Mouse (Mus musculus) left cerebral cortex, postnatal 14 days (tissue): ENCODE data around the gene Ccnd3. TPM values are rescaled to one million over a fixed set of nuclear protein-coding genes. Genes with fewer than 3 reads are reported as not detected.
A peak's percentile ranks its signal among the peaks of the same experiment; 100 is the strongest.

ENCODE experiments used
- DNase-seq, 2 experiments: peaks; one replicate each; pipeline ENCODE4 v3.0.0; 2021 to 2022; ENCODE audit warnings: low spot score in 2 of 2, mixed read lengths in 1 of 2
- intact Hi-C: fragments of 180-260 bp; cut with DNase I; formaldehyde crosslinking; loops from one replicate; pipeline ENCODE4 v1.15.1; 2025
- total RNA-seq, 2 experiments: library from RNA; stranded (reverse); gene quantifications; 2 replicates each; pipeline ENCODE4 v1.2.3; 2021

Gene Ccnd3
- total RNA-seq, 2 experiments from 2014 or later: 30.1 to 30.7 TPM

DNA sequence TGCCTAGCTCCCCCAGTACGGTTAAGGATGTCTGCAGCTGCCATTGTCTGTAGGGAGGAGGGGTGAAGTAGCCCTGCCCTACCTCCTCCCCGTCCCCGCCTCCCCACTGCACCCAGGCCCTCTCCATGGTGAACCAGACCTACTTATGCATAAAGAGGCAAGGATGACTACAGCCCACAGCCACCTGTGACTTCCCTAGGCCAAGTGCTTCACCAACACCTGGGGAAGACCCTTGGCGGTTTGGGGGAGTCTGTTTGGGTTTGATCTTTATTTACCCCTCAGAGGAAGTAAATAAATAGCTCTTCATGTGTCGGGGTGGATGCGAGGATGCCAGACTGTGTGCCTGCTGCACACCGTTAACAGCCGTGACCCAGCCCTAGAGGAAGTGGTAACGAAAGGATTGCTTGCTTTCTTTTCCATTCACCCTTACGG is 26.6 kb downstream of the Ccnd3 start:
- intact Hi-C loops: no loop called here
- DNase-seq: no peak

DNA sequence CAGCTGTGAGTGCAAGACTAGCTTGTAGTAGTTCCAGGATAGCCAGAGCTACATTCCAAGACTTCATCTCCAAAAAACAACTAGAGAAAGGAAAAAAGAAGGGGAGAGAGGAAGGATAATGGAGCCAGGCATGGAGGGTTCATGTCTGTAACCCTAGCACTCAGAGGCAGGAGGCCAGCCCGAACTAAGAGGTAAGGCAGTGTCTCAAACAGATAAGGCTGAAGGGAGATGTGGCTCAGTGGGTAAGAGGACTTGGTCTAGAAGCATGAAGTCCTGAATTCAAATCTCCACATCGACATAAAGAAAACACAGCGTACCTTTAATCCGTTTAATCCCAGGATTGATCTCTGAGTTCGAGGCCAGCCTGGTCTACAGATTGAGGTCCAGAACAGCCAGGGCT is 27.5 kb downstream of the Ccnd3 start:
- intact Hi-C loops: no loop called here
- no peak for DNase-seq

DNA sequence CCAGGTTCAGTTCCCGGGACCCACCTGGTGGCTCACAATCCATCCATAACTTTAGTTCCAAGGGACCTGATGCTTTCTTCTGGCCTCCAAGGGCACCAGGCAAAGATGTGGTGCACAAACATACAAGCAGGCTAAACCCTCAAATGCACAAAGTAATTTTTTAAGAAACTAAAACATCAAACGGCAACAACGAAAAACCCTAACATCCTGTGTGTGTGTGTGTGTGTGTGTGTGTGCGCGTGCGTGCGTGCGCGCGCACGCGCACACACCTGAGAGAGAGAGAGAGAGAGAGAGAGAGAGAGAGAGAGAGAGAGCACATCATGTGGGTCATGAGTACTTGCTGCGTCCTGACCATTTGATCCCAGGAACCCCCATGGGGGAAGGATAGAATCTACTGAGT is 28.8 kb downstream of the Ccnd3 start:
- no peak for DNase-seq
- intact Hi-C loops: no loop called here

DNA sequence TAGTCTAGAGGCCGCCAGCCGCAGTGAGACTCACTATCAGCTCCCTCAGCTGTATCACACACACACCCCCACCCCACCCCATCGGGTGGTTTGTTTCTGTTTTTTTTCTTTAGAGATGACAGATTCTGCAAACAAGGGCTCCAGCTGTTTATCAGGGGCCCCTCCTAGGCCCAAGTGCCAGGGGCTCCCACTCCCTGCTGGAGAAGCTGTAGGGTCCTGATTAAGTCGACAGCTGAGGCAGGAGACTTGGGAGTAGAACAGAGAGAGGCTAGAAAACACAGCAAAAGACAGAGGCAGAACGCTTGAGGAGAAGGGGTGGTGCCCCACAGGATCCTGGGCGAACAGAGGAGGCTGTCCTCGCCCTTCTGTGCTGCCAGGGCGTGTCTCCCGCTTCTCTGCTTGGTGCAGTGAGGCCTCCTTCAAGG is 31.0 kb downstream of the Ccnd3 start:
- intact Hi-C loops: no loop called here
- no peak for DNase-seq

DNA sequence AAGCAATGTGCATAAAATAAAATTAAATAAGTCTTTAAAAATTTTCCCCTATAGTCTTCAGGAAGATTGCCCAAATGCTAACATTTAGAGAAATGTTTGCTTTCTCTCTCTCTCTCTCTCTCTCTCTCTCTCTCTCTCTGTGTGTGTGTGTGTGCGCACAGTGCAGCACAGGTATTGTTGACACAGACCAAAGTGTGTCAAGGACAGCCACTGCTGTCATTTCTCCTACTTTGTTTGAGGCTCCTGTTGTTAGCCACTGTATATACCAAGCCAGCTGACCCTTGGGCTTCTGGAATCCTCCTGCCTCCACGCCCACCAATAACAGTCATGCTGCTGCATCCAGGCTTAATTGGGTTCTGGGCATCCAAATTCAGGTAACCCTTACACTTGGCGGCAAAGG is 33.2 kb downstream of the Ccnd3 start:
- no peak for DNase-seq
- intact Hi-C loops: no loop called here

DNA sequence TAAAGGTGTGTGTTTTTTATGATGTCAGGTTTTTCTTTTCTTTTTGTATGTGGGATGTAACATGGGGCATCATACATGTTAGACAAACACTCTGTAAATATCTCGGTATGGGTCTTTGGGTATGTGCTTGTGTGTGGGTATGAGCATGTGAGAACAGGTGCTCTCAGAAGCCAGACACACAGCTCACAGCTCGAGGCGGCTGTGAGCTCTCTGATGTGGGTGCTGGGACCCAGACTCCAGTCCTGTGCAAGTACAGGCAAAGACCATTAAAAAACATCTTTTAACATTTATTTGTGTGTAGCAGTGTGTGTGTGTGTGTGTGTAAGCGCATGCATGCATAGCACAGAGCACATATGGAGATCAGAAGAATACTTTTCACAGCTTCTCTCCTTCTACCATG is 34.3 kb downstream of the Ccnd3 start:
- intact Hi-C loops: no loop called here
- no peak for DNase-seq

DNA sequence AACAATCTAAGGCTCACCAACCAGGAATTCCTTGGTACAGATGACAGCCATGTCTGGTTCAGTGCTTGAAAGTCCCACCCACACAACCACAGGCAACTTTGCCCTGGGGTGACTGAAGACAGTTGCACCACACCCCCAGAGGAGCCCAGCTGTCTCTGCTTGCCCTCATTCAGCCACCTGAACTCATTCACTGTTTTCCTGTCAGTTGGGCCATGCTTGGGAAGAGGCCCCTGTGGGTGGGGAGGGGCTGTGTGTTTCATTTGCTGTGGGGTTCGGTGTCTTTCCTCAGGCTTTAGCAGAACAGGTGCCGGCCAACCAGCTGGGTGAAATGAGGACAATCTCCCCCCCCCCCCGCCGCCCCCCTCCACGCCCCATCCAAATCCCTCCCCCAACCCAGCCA is 37.2 kb downstream of the Ccnd3 start:
- intact Hi-C loops: no loop called here
- DNase-seq: no peak

DNA sequence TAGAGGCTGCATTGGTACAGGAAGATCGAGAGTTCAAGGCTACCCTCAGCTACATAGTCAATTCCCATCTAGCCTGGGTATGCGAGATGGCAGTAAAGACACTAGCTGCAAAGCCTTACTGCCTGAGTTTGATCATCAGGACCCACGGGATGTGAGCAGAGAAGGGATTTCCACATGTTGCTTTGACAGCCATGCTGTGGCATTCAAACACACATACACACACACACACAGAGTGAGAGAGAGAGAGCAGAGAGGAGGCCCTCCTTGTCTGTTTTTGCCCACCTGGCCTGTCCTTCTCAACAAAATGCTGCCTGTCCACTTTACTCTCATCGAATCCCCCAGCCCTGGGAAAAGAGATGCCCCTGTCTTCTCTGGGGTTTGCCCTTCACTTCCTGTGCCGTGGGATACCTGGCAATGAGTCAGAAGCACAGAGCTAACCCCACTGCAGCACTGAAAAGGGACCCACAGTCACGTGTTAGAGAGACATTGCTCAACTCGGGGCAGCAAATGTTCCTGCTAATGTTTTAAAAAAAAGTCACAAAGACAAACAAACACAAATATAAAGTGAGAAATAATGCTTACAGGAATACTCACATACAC is 38.3 kb downstream of the Ccnd3 start:
- DNase-seq: no peak
- intact Hi-C loops: no loop called here

DNA sequence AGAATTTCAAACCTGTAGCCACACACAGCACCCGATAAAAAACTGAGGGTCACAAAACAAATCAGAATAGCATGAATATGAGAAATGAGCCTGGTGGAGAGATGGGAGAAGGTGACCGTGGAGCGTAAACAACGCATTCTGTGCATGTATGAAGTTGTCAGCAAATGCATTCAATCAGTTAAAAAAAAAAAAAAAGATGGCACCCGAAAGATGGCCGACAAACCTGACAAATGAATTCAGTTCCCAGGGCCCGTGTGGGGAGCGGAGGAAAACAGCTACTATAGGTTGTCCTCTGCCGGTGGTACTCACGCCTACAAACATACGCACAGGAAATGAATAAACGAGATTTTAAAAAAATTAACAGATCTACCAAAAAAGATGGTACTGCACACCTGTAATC is 40.3 kb downstream of the Ccnd3 start:
- DNase-seq: no peak
- intact Hi-C loops: no loop called here

DNA sequence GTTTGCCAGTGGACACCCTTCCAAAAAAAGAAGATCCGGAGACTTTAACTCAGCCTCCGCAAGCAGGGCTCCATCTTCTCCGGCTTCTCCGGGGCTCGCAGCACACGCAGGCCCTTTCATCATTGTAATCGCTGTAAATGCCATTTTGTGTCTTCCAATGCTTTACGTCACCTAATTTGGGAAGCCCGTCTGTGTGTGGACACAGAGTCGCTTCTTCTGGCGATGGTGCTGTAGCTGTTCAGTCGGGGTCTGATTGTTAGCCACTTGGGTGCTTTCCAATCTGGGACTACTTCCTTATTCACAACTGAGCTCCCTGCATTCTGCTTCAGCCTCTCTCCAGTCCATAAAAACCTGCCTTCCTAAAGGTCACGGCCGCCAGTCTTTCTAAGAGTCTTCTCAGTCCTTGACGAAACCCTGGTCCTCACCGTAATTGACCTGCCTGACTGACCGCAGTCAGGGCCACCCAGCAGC is 41.0 kb downstream of the Ccnd3 start:
- intact Hi-C loops: no loop called here
- DNase-seq: peak; percentile 32 to 51

DNA sequence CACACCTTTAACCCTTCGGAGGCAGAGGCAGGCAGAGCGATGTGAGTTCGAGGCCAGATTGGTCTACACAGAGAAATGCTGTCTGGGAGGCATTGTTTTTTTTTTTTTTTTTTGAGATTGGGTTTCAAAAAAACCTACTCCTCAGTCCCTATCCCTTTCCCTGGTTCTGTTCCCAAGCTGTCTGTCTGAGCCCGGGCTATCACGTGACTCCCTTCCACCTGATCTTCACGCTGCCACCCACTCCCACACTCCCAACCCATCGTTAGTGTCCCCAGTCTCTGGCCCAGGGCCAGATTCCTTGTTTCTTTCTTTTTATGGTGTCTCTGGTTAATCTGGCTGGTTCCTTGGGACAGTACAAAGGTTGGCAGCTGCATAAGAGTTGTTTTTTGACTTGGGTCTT is 46.2 kb downstream of the Ccnd3 start:
- intact Hi-C loops: no loop called here
- DNase-seq: no peak

DNA sequence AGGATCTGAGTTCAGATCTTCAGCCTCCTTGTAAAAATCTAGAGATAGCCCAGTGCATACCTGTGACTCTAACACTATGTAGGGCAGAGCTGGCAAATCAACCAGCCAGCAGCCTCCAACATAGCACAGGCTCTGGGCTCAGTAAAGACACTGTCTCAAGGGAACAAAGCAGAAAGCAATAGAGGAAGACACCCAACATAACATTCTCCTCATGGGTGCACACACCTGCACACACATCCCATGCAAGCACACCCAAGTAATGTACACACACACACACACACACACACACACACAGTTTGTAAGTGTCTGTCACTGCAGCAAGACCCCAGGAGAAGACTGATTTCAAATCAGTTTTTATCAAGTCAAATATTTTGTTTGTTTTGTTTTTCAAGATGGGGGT is 48.1 kb downstream of the Ccnd3 start:
- DNase-seq: no peak
- intact Hi-C loops: no loop called here

DNA sequence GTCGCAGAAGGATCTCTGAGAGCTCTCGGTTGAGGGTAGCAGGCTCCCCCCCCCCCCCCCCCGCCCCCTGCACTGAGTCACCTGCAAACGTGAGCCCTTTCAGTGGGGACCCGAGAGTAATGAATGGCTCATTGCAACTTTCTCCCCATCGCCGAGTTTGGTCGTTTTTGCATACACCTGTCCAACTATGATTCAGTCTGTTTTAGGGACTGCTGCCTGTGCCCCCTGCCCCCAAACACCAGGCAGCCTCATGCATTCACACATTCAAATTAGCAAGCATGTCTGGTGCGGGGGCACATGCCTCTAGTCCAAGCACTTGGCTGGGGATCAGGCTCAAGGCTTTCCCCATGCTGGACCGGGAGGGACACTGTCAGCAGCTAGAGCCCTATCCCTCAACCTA is 49.8 kb downstream of the Ccnd3 start:
- intact Hi-C loops: no loop called here
- DNase-seq: no peak

DNA sequence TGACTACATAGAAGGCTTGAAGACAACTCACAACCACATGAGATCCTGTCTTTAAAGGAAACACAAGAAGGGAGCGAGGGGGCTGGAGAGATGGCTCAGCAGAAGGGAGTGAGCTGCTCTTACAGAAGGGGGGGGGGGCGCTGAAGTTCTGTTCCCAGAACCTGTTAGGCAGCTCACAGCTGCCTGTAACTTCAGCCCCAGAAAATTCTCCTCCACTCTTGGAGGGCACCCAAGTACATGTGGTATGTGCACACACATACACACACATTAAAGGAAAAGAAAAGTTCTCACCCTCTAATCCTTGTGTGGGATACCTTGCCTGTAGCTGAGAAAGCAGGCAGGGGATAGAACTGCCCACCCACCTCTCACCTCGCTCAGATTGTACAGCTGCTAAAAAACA is 52.3 kb downstream of the Ccnd3 start:
- intact Hi-C loops: no loop called here
- no peak for DNase-seq

DNA sequence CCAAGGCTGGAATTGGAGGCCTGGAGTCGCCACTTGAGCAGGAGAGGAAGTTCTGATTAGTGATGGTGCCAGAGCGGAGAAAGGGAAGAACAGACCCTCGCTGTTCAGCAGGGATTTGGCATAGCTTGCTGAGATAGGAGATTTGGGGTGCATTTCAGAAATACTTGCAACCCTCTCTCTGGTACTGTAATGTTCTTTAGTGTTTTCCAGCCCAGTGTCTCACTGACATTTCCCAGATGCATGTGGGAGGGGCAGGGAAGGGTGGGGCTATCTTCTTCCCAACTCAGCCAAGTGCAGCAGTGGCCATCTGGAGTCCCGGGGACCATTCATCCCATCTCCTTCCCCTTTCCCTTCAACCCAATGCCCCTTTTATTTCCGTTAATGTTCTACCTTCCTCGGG is 54.9 kb downstream of the Ccnd3 start:
- intact Hi-C loops: no loop called here
- DNase-seq: no peak

DNA sequence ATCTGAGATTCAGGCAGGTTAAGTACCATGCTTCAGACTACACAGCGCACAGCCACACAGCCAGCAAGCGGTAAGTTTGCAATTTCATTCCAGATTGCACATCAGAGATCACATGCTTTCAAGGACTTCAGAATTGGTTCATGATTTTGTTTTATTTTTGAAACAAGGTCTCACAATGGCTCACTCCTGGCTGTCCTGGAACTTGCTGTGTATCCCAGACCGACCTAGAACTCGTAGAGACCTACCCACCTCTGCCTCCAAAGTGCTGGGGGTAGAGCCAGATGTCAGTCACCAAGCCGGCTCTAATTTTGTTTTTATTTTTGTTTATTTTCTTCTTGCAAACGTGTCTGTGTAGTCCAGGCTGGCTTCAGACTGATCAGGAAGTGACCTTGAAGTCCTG is 58.0 kb downstream of the Ccnd3 start:
- intact Hi-C loops: no loop called here
- no peak for DNase-seq

DNA sequence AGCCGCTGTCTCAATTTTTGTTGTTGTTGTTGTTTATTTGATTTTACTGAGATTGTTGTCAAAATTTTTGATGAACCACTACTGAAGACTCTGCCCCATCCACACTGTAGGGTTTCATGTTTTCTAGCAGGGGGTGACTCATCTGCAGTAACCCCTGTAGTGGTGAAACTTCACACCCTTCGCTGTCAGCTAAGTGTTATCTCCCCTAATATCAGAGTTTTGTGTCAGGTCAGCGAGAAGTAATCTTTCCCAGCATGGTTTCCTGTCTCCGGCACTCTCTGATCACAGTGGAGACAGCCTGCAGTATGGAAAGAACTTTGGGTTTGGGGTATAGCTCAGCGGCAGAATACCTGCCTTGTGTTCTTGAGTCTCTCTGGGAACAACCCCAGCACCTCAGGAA is 59.8 kb downstream of the Ccnd3 start:
- intact Hi-C loops: no loop called here
- DNase-seq: no peak

DNA sequence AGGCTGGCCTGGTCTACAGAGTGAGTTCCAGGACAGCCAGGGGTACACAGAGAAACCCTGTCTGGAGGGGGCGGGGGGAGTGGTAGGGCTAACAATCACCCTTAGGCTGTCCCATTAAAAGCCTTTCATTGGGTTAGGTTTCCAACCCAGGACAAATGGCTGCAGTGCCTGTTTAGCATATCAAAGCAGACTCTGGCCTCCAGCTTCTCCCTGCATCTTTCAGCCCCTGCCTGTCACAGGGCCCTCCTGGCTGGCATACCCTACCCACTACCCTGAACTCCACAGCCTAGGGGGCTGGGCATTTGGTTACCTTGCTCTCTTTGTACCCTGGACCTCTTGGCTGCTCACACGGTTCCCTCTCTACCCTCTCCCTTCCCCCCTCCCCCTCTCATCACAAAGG is 61.3 kb downstream of the Ccnd3 start:
- intact Hi-C loops: no loop called here

DNA sequence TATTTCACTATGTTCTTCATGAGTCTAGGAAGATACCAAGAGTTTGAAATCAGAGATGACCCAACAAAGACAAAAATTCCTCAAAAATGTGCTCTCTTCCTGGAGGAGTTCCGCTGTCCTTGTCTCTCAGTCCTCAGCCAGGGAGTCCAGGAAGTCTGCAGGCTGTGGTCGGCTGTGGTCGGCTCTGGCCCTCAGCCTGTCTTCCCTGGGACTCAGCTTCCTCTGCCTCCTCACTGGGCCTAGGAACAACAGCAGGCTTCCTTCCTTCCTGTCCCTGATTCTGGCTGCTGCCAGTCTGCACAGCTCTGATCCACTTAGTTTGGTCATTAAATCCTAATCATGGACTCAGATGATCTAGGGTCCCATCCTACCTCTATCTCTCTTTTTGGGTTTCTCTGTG is 62.4 kb downstream of the Ccnd3 start:
- no peak for DNase-seq
- intact Hi-C loops: no loop called here

More for the DNA sequence above, 61.3 kb downstream of the Ccnd3 start:
- no peak for DNase-seq

DNA sequence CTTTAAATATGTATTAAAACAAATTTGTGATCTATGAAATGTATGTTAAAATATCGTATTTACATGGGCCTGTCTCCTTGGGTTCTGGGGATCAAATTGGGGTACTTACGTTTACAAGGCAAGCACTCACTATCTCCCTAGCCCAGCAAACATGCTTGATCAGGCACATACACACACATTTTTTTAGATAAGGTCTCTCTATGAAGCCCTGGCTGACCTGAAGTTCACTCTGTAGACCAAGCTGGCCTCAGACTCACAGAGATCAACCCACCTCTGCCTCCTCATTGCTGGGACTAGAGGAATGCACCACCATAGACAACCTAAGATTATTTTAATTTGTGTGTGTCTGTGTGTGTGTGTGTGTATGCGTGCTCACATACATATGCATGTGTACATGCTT is 63.5 kb downstream of the Ccnd3 start:
- DNase-seq: no peak
- intact Hi-C loops: no loop called here

DNA sequence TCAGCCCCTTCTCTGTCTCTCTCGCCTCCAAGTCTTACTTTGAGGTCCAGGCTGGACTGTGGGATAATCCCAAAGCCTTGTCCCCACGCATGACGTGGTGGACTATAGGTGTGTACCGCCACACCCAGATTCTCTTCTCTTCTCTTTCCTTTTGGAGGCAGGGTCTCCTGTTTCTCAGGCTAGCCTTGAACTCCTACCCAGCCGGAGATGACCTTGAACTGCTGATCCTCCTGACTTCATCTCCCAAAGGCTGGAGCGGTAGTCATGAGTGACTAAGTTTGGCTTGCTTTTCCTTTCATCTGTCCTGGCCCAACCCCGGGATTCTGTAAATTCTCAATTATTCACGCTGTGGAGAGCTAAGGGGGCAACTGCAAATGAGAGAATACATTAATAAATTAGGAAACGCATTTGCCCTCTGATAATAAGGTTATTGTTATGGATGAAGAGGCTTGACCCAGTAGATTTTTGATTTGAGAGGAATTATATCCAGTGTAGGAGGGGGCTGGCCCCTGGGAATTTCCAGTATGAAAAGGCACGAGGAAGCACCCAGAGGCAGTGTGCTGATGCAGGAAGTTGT is 64.2 kb downstream of the Ccnd3 start:
- intact Hi-C loops: no loop called here
- no peak for DNase-seq

DNA sequence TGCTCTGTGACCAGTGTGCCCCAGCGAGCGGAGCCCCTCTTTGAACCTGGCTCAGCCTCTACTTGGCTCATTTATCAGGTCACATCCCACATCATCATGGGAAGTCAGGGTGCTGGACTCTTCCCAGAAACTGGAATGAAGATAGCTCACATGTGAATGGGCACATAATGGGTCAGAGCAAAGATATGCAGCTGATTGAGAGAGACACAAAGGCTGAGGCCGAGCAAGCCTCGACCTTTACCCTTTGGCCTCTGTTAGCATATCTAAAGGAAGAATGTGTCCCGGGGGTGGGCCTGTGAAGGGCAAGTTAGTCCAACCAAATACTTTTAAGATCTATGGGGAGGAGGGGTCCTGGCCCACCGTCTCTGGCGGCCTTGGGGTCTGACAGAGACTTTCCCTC is 66.8 kb downstream of the Ccnd3 start:
- no peak for DNase-seq
- intact Hi-C loops: no loop called here
